Mouse (Mus musculus): ENCODE measurements at regions not wholly inside any gene's neighbourhood (a gene's known extent, or its start where the extent isn't known, plus 50 kb on each side); places are given as distances from the start of the nearest gene placed in this dataset.

DNA sequence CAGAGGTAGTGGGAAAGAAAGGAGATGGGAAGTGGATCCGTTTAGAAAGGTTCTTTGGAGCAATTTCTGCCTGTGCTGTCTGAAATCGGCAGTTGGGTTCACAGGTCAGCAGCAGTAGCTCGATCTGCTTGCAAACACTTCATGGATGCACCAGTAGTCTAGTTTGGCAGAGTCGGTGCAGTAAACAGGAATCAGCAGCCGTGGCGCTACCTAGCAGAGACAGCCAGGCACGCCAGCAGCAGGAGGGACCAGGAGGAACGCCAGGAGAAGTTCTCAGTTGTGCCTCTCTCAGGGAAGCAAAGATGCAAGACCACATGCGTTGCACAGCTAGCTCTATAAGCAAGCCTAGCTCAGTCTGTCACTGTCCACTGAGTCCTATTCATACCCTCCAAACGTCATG, 71.0 kb upstream of the Fam241a start:
- TF ChIP-seq POLR2A (IDR thresholded peaks at IDR 0.05; ENCODE audit: borderline replicate concordance, low read depth, low read length) (no peak), CTCF (IDR thresholded peaks at IDR 0.05; ENCODE audit: low read depth, low read length) (no peak)
